Mouse (Mus musculus): Measurements from ENCODE around the gene Steap4.

GRCm38 (mm10) chr5:7917501-7918295 lies 42.6 kb upstream of the Steap4 start:
- TF ChIP-seq CTCF (conservative IDR thresholded peaks at IDR 0.05; ENCODE audit: insufficient read depth, insufficient read length, low read depth, low read length), result no peak
- no peak for TF ChIP-seq POLR2A (IDR thresholded peaks at IDR 0.05; ENCODE audit: low read depth, low read length)

All from kidney, adult 2 months (tissue).